Mouse (Mus musculus) spleen, adult 2 months (tissue): Measurements from ENCODE around the gene Dclre1a. TPM values are rescaled to one million over a fixed set of nuclear protein-coding genes. Genes with fewer than 3 reads are reported as not detected.

Experiments
- DNase-seq, 2 experiments: peaks; one replicate each; pipeline versions ENCODE4 v3.0.0 to v3.0.0-alpha.2; 2012 to 2021; ENCODE audit warnings: low spot score in 2 of 2, low read depth in 1 of 2
- H3K27ac ChIP-seq: fragments of 200-500 bp; 2 replicates; pipeline ENCODE4 v1.5.1; 2012; ENCODE audit warnings: low read length, inconsistent platforms; ENCODE audit not compliant: insufficient read depth
- H3K27me3 ChIP-seq: fragments of 200-500 bp; 2 replicates; pipeline ENCODE4 v1.6.1; 2012; ENCODE audit warnings: mild to moderate bottlenecking, moderate library complexity, low read length, inconsistent platforms; ENCODE audit not compliant: control insufficient read depth, insufficient read depth
- H3K36me3 ChIP-seq: fragments of 200-500 bp; 2 replicates; pipeline ENCODE4 v1.6.1; 2012; ENCODE audit warnings: mild to moderate bottlenecking, low read length, inconsistent platforms; ENCODE audit not compliant: control insufficient read depth, insufficient read depth
- H3K4me1 ChIP-seq: fragments of 200-500 bp; 2 replicates; pipeline ENCODE4 v1.6.1; 2011; ENCODE audit warnings: inconsistent platforms; ENCODE audit not compliant: control insufficient read depth, insufficient read depth, insufficient read length
- H3K4me3 ChIP-seq: fragments of 200-500 bp; 2 replicates; pipeline ENCODE4 v1.5.1; 2011; ENCODE audit warnings: mild to moderate bottlenecking, inconsistent platforms; ENCODE audit not compliant: insufficient read depth, insufficient read length; ENCODE audit errors: extremely low read depth
- CTCF ChIP-seq: fragments of 200-500 bp; IDR thresholded peaks from 2 replicates; pipeline ENCODE4 v1.5.1; 2011; ENCODE audit warnings: mild to moderate bottlenecking, inconsistent platforms; ENCODE audit not compliant: insufficient read depth, insufficient read length, insufficient replicate concordance; ENCODE audit errors: extremely low read depth
- POLR2A ChIP-seq: fragments of 200-500 bp; IDR thresholded peaks from 2 replicates; pipeline ENCODE4 v1.6.1; 2011; ENCODE audit warnings: low read depth, low read length, inconsistent platforms
- WGBS: fragments of 180-500 bp; shearing (Covaris S2); methylation state at CpG from one replicate; pipeline ENCODE4 v1.1.7; 2018; 5-methylcytosine and 5-hydroxymethylcytosine counted together
- polyA plus RNA-seq: library from polyadenylated mRNA; depleted of rRNA; stranded (reverse); fragments of >200 nt; gene quantifications from 2 replicates; pipeline ENCODE4 v1.2.3, GENCODE M21; 2012

Gene Dclre1a
- polyA plus RNA-seq, 1 experiment, result 2.6 TPM

GRCm38 (mm10) chr19:56584288-56584687 is 36.3 kb upstream of the Dclre1a start:
- Histone ChIP-seq H3K36me3 (peaks cover 17% of the 10 kb centered on the region), H3K27ac (no peak overlapping the region), H3K27me3 (no peaks in the 10 kb centered on the region), H3K4me1 (no peaks in the 10 kb centered on the region), H3K4me3 (no peak overlapping the region)
- WGBS, result 93% methylated on average over 3 of the region's 3 CpGs
- no peak for DNase-seq
- TF ChIP-seq CTCF (no peak), POLR2A (no peak)

GRCm38 (mm10) chr19:56583785-56584184 is 35.8 kb upstream of the Dclre1a start:
- H3K27me3 ChIP-seq, result no peaks in the 10 kb centered on the region
- 88% methylated on average over 5 of the region's 5 CpGs for WGBS
- no peak overlapping the region for H3K4me3 ChIP-seq
- H3K4me1 ChIP-seq, result no peaks in the 10 kb centered on the region
- no peak for DNase-seq
- no peak for TF ChIP-seq POLR2A
- TF ChIP-seq CTCF, result no peak
- no peak overlapping the region for H3K27ac ChIP-seq
- peaks cover 15% of the 10 kb centered on the region for H3K36me3 ChIP-seq

- WGBS, result 91% methylated on average over 5 of the region's 5 CpGs
- no peak for DNase-seq
Measured at GRCm38 (mm10) chr19:56581981-56582380, 34.0 kb upstream of the Dclre1a start.

GRCm38 (mm10) chr19:56577801-56578200 is 29.8 kb upstream of the Dclre1a start:
- H3K27ac ChIP-seq, result no peak overlapping the region
- no peak for TF ChIP-seq POLR2A
- TF ChIP-seq CTCF, result no peak
- 75% methylated on average over 1 of the region's 1 CpGs for WGBS
- H3K27me3 ChIP-seq, result no peaks in the 10 kb centered on the region
- no peaks in the 10 kb centered on the region for H3K4me1 ChIP-seq
- no peak for DNase-seq
- H3K4me3 ChIP-seq, result no peak overlapping the region
- peaks cover 9% of the 10 kb centered on the region for H3K36me3 ChIP-seq

More at GRCm38 (mm10) chr19:56581981-56582380, 34.0 kb upstream of the Dclre1a start:
- no peak for TF ChIP-seq POLR2A
- H3K36me3 ChIP-seq, result peaks cover 8% of the 10 kb centered on the region
- no peak overlapping the region for H3K27ac ChIP-seq
- H3K4me1 ChIP-seq, result no peaks in the 10 kb centered on the region
- no peak overlapping the region for H3K4me3 ChIP-seq
- H3K27me3 ChIP-seq, result no peaks in the 10 kb centered on the region

GRCm38 (mm10) chr19:56573184-56573583 is 25.2 kb upstream of the Dclre1a start:
- Histone ChIP-seq H3K36me3 (peaks cover 8% of the 10 kb centered on the region), H3K4me1 (no peaks in the 10 kb centered on the region), H3K4me3 (no peak overlapping the region), H3K27ac (no peak overlapping the region), H3K27me3 (no peaks in the 10 kb centered on the region)
- TF ChIP-seq CTCF, result no peak
- TF ChIP-seq POLR2A, result no peak
- WGBS, result 93% methylated on average over 6 of the region's 6 CpGs
- DNase-seq, result no peak

GRCm38 (mm10) chr19:56571913-56572312 is 23.9 kb upstream of the Dclre1a start:
- WGBS, result 98% methylated on average over 5 of the region's 5 CpGs
- H3K4me1 ChIP-seq, result no peaks in the 10 kb centered on the region
- TF ChIP-seq POLR2A (no peak), CTCF (no peak)
- no peak for DNase-seq
- H3K27me3 ChIP-seq, result no peaks in the 10 kb centered on the region
- H3K27ac ChIP-seq, result no peak overlapping the region
- H3K4me3 ChIP-seq, result no peak overlapping the region
- peaks cover 4% of the 10 kb centered on the region for H3K36me3 ChIP-seq

GRCm38 (mm10) chr19:56571234-56571633 is 23.2 kb upstream of the Dclre1a start:
- TF ChIP-seq CTCF (no peak), POLR2A (no peak)
- H3K4me3 ChIP-seq, result no peak overlapping the region
- no peaks in the 10 kb centered on the region for H3K27me3 ChIP-seq
- H3K36me3 ChIP-seq, result peaks cover 3% of the 10 kb centered on the region
- 77% methylated on average over 2 of the region's 2 CpGs for WGBS
- H3K27ac ChIP-seq, result no peak overlapping the region
- no peaks in the 10 kb centered on the region for H3K4me1 ChIP-seq
- no peak for DNase-seq

GRCm38 (mm10) chr19:56570781-56571180 is 22.8 kb upstream of the Dclre1a start:
- Histone ChIP-seq H3K4me1 (no peaks in the 10 kb centered on the region), H3K27me3 (no peaks in the 10 kb centered on the region), H3K27ac (no peak overlapping the region), H3K4me3 (no peak overlapping the region), H3K36me3 (peaks cover 2% of the 10 kb centered on the region)
- DNase-seq, result no peak
- 93% methylated on average over 8 of the region's 8 CpGs for WGBS
- TF ChIP-seq CTCF, result no peak
- no peak for TF ChIP-seq POLR2A
